Mouse (Mus musculus): ENCODE results near the gene Mup17. TPM values are rescaled to one million over a fixed set of nuclear protein-coding genes. Genes with fewer than 3 reads are reported as not detected.

The Mup17 gene
- polyA plus RNA-seq (2017; shearing (Covaris generic)) = not detected

DNA sequence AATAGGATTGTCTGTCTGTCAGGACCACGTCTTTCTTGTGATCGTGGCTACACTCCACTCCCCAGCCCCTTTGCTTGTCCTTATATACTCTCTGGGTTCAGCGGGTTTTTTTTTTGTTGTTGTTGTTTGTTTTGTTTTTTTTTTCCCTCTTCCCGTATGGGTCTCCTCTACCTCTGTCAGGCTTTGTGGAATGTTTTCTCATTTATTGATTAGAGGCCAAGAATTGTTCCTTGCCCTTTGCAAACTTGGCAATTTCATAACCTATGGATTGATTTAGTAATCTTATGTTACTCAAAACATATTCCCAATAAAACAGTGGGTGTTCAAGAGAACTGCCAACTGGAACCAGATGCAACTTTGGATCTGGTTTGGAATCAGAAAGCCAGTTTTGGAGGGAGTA, at the start of gene Mup17:
Gene Mup17, minus strand, starts transcription at position 101 of the 400 bp plus-strand sequence.

Other genes starting within 250 kb of the Mup17 start
- gene Mup15, start 156.1 kb downstream of the Mup17 start, polyA plus RNA-seq (2017; shearing (Covaris generic)) = not detected
- not detected for gene Mup16, start 76.3 kb downstream of the Mup17 start, polyA plus RNA-seq (2017; shearing (Covaris generic))
- not detected for gene Mup18, start 78.3 kb upstream of the Mup17 start, polyA plus RNA-seq (2017; shearing (Covaris generic))
- not detected for gene Mup19, start 186.4 kb upstream of the Mup17 start, polyA plus RNA-seq (2017; shearing (Covaris generic))
- gene Mup5, start 239.4 kb upstream of the Mup17 start, polyA plus RNA-seq (2017; shearing (Covaris generic)) = not detected